Mouse (Mus musculus): Measurements from ENCODE around the gene Slc10a6. TPM values are rescaled to one million over a fixed set of nuclear protein-coding genes. Genes with fewer than 3 reads are reported as not detected.

The Slc10a6 gene
- polyA plus RNA-seq, 1 experiment from 2014 or later: not detected

- no peaks in the 10 kb centered on the region for H3K4me1 ChIP-seq
- no peak for DNase-seq (ENCODE audit: extremely low spot score, low spot score)
- H3K4me3 ChIP-seq: no peak overlapping the region
- no peaks in the 10 kb centered on the region for H3K9me3 ChIP-seq
- no peaks in the 10 kb centered on the region for H3K36me3 ChIP-seq (replicated peaks)
- no peak overlapping the region for H3K27ac ChIP-seq
- no peaks in the 10 kb centered on the region for H3K27me3 ChIP-seq (ENCODE audit: poor library complexity, severe bottlenecking)
- 75% methylated on average over 5 of the region's 5 CpGs for whole genome bisulfite sequencing
Observed at GRCm38 (mm10) chr5:103610148-103610547, 19.1 kb downstream of the Slc10a6 start.

GRCm38 (mm10) chr5:103605707-103606106, 23.5 kb downstream of the Slc10a6 start:
- no peak for DNase-seq (ENCODE audit: extremely low spot score, low spot score)
- Histone ChIP-seq H3K36me3 (replicated peaks) (no peaks in the 10 kb centered on the region), H3K27ac (no peak overlapping the region), H3K4me1 (peaks cover 11% of the 10 kb centered on the region), H3K27me3 (ENCODE audit: poor library complexity, severe bottlenecking) (no peaks in the 10 kb centered on the region), H3K4me3 (no peak overlapping the region), H3K9me3 (no peaks in the 10 kb centered on the region)
- 88% methylated on average over 7 of the region's 7 CpGs for WGBS

- DNase-seq (ENCODE audit: extremely low spot score, low spot score): no peak
- 46% methylated on average over 11 of the region's 11 CpGs for WGBS
- H3K27me3 ChIP-seq (ENCODE audit: poor library complexity, severe bottlenecking): no peaks in the 10 kb centered on the region
- H3K4me1 ChIP-seq: peaks cover 11% of the 10 kb centered on the region
- no peaks in the 10 kb centered on the region for H3K9me3 ChIP-seq
- H3K36me3 ChIP-seq (replicated peaks): peaks cover 15% of the 10 kb centered on the region
- H3K27ac ChIP-seq: peak overlapping the region; percentile 16; the same call in 1 of the 2 replicates
- no peak overlapping the region for H3K4me3 ChIP-seq
Observed at GRCm38 (mm10) chr5:103603115-103603893, 25.9 kb downstream of the Slc10a6 start.

- Histone ChIP-seq H3K36me3 (replicated peaks) (peaks cover 48% of the 10 kb centered on the region), H3K9me3 (no peaks in the 10 kb centered on the region), H3K27me3 (ENCODE audit: poor library complexity, severe bottlenecking) (no peaks in the 10 kb centered on the region), H3K4me1 (peaks cover 11% of the 10 kb centered on the region), H3K27ac (no peak overlapping the region), H3K4me3 (no peak overlapping the region)
- DNase-seq (ENCODE audit: extremely low spot score, low spot score): no peak
- WGBS: 92% methylated on average over 5 of the region's 5 CpGs
Observed at GRCm38 (mm10) chr5:103598881-103599280, 30.3 kb downstream of the Slc10a6 start.

- Histone ChIP-seq H3K4me1 (peaks cover 6% of the 10 kb centered on the region), H3K36me3 (replicated peaks) (peaks cover 52% of the 10 kb centered on the region)
- WGBS: 92% methylated on average over 9 of the region's 9 CpGs
Observed at GRCm38 (mm10) chr5:103598264-103598663, 30.9 kb downstream of the Slc10a6 start.

GRCm38 (mm10) chr5:103597604-103598003, 31.6 kb downstream of the Slc10a6 start:
- H3K9me3 ChIP-seq: no peaks in the 10 kb centered on the region
- 77% methylated on average over 6 of the region's 6 CpGs for WGBS
- peaks cover 58% of the 10 kb centered on the region for H3K36me3 ChIP-seq (replicated peaks)
- H3K27ac ChIP-seq: no peak overlapping the region
- H3K4me3 ChIP-seq: no peak overlapping the region
- no peaks in the 10 kb centered on the region for H3K4me1 ChIP-seq
- DNase-seq (ENCODE audit: extremely low spot score, low spot score): no peak
- no peaks in the 10 kb centered on the region for H3K27me3 ChIP-seq (ENCODE audit: poor library complexity, severe bottlenecking)

More at GRCm38 (mm10) chr5:103598264-103598663, 30.9 kb downstream of the Slc10a6 start:
- Histone ChIP-seq H3K27ac (no peak overlapping the region), H3K4me3 (no peak overlapping the region), H3K9me3 (no peaks in the 10 kb centered on the region), H3K27me3 (ENCODE audit: poor library complexity, severe bottlenecking) (no peaks in the 10 kb centered on the region)
- DNase-seq (ENCODE audit: extremely low spot score, low spot score): no peak

- 84% methylated on average over 14 of the region's 14 CpGs for WGBS
- H3K36me3 ChIP-seq (replicated peaks): peaks cover 67% of the 10 kb centered on the region
- H3K27me3 ChIP-seq (ENCODE audit: poor library complexity, severe bottlenecking): no peaks in the 10 kb centered on the region
- no peak overlapping the region for H3K4me3 ChIP-seq
- H3K4me1 ChIP-seq: no peaks in the 10 kb centered on the region
- no peaks in the 10 kb centered on the region for H3K9me3 ChIP-seq
- DNase-seq (ENCODE audit: extremely low spot score, low spot score): no peak
- H3K27ac ChIP-seq: no peak overlapping the region
Observed at GRCm38 (mm10) chr5:103596467-103597146, 32.6 kb downstream of the Slc10a6 start.

GRCm38 (mm10) chr5:103595394-103596226, 33.6 kb downstream of the Slc10a6 start:
- Histone ChIP-seq H3K27ac (no peak overlapping the region), H3K9me3 (no peaks in the 10 kb centered on the region), H3K36me3 (replicated peaks) (peaks cover 76% of the 10 kb centered on the region), H3K4me3 (no peak overlapping the region), H3K4me1 (no peaks in the 10 kb centered on the region), H3K27me3 (ENCODE audit: poor library complexity, severe bottlenecking) (no peaks in the 10 kb centered on the region)
- no peak for DNase-seq (ENCODE audit: extremely low spot score, low spot score)
- 89% methylated on average over 13 of the region's 13 CpGs for WGBS

- DNase-seq (ENCODE audit: extremely low spot score, low spot score): no peak
- no peaks in the 10 kb centered on the region for H3K27me3 ChIP-seq (ENCODE audit: poor library complexity, severe bottlenecking)
- no peak overlapping the region for H3K4me3 ChIP-seq
- H3K4me1 ChIP-seq: no peaks in the 10 kb centered on the region
- 92% methylated on average over 9 of the region's 9 CpGs for WGBS
- no peaks in the 10 kb centered on the region for H3K9me3 ChIP-seq
- H3K36me3 ChIP-seq (replicated peaks): peaks cover 81% of the 10 kb centered on the region
- no peak overlapping the region for H3K27ac ChIP-seq
Observed at GRCm38 (mm10) chr5:103593575-103593974, 35.6 kb downstream of the Slc10a6 start.

GRCm38 (mm10) chr5:103592706-103593105, 36.5 kb downstream of the Slc10a6 start:
- 85% methylated on average over 8 of the region's 8 CpGs for WGBS
- no peak overlapping the region for H3K27ac ChIP-seq
- H3K4me3 ChIP-seq: no peak overlapping the region
- DNase-seq (ENCODE audit: extremely low spot score, low spot score): no peak
- no peaks in the 10 kb centered on the region for H3K9me3 ChIP-seq
- peaks cover 80% of the 10 kb centered on the region for H3K36me3 ChIP-seq (replicated peaks)
- H3K4me1 ChIP-seq: no peaks in the 10 kb centered on the region
- no peaks in the 10 kb centered on the region for H3K27me3 ChIP-seq (ENCODE audit: poor library complexity, severe bottlenecking)

- DNase-seq (ENCODE audit: extremely low spot score, low spot score): no peak
- Histone ChIP-seq H3K27ac (no peak overlapping the region), H3K36me3 (replicated peaks) (peaks cover 85% of the 10 kb centered on the region), H3K27me3 (ENCODE audit: poor library complexity, severe bottlenecking) (no peaks in the 10 kb centered on the region), H3K4me1 (no peaks in the 10 kb centered on the region), H3K9me3 (no peaks in the 10 kb centered on the region), H3K4me3 (no peak overlapping the region)
- 93% methylated on average over 7 of the region's 7 CpGs for WGBS
Observed at GRCm38 (mm10) chr5:103591846-103592245, 37.4 kb downstream of the Slc10a6 start.

GRCm38 (mm10) chr5:103587219-103587618, 42.0 kb downstream of the Slc10a6 start:
- Histone ChIP-seq H3K36me3 (replicated peaks) (peaks cover 74% of the 10 kb centered on the region), H3K9me3 (no peaks in the 10 kb centered on the region), H3K4me3 (no peak overlapping the region), H3K4me1 (no peaks in the 10 kb centered on the region), H3K27ac (no peak overlapping the region), H3K27me3 (ENCODE audit: poor library complexity, severe bottlenecking) (no peaks in the 10 kb centered on the region)
- WGBS: 85% methylated on average over 7 of the region's 7 CpGs
- DNase-seq (ENCODE audit: extremely low spot score, low spot score): no peak
